Mouse (Mus musculus) limb, embryonic 13.5 days (tissue): ENCODE data around the gene Mindy1. TPM values are rescaled to one million over a fixed set of nuclear protein-coding genes. Genes with fewer than 3 reads are reported as not detected.

Experiments
- ATAC-seq: fragments of 200-750 bp; cut with Nextera tagmentation; 2 replicates; pipeline ENCODE4 v1.8.0; 2017; ENCODE audit warnings: low read depth, moderate number of reproducible peaks, moderate TSS enrichment; ENCODE audit not compliant: low FRiP score
- H3K27ac ChIP-seq: fragments of 300-500 bp; sonication (generic); 2 replicates; pipeline ENCODE4 v1.5.1; 2015; ENCODE audit warnings: inconsistent platforms, mild to moderate bottlenecking, moderate library complexity
- H3K27me3 ChIP-seq: fragments of 300-500 bp; sonication (generic); 2 replicates; pipeline ENCODE4 v1.6.1; 2015; ENCODE audit warnings: mild to moderate bottlenecking, inconsistent platforms
- H3K36me3 ChIP-seq: fragments of 300-500 bp; sonication (generic); 2 replicates; pipeline ENCODE4 v1.6.1; 2015; ENCODE audit warnings: inconsistent platforms, mild to moderate bottlenecking, moderate library complexity
- H3K4me1 ChIP-seq: fragments of 300-500 bp; sonication (generic); 2 replicates; pipeline ENCODE4 v1.6.1; 2015; ENCODE audit warnings: inconsistent platforms
- H3K4me2 ChIP-seq: fragments of 300-500 bp; sonication (generic); replicated peaks from 2 replicates; pipeline ENCODE4 v1.6.1; 2015; ENCODE audit warnings: inconsistent platforms, mild to moderate bottlenecking, moderate library complexity
- H3K4me3 ChIP-seq: fragments of 300-500 bp; sonication (generic); 2 replicates; pipeline ENCODE4 v1.5.1; 2015; ENCODE audit warnings: moderate library complexity, mild to moderate bottlenecking, inconsistent platforms
- H3K9ac ChIP-seq: fragments of 300-500 bp; sonication (generic); 2 replicates; pipeline ENCODE4 v1.6.1; 2015; ENCODE audit warnings: mild to moderate bottlenecking, inconsistent platforms
- H3K9me3 ChIP-seq: fragments of 300-500 bp; sonication (generic); 2 replicates; pipeline ENCODE4 v1.6.1; 2016; ENCODE audit warnings: inconsistent platforms
- WGBS: fragments of 180-500 bp; shearing (Covaris S2); methylation state at CpG from one replicate; pipeline ENCODE4 v1.1.7; 2015; 5-methylcytosine and 5-hydroxymethylcytosine counted together
- polyA plus RNA-seq: library from polyadenylated mRNA; unstranded; fragments of >200 nt; fragmentation: Nextera tagmentation; extraction: Ambion mirVana; gene quantifications from 2 replicates; pipeline ENCODE4 v1.2.1, GENCODE M21; 2015

The Mindy1 gene
- polyA plus RNA-seq, 1 experiment from 2014 or later, result 41.2 TPM

- WGBS, result 88% methylated on average over 12 of the region's 12 CpGs
- Histone ChIP-seq H3K27ac (no peak overlapping the region), H3K9me3 (no peaks in the 10 kb centered on the region), H3K27me3 (no peaks in the 10 kb centered on the region), H3K4me2 (no peak overlapping the region), H3K4me3 (no peak overlapping the region), H3K36me3 (peaks cover 46% of the 10 kb centered on the region), H3K4me1 (no peaks in the 10 kb centered on the region), H3K9ac (no peak overlapping the region)
- ATAC-seq, result no peak
These were observed 10.3 kb upstream of the Mindy1 start for GRCm38 (mm10) chr3:95270766-95271364.

GRCm38 (mm10) chr3:95273471-95273870 is 7.7 kb upstream of the Mindy1 start:
- Histone ChIP-seq H3K4me3 (no peak overlapping the region), H3K27me3 (no peaks in the 10 kb centered on the region), H3K27ac (no peak overlapping the region), H3K4me2 (no peak overlapping the region), H3K9me3 (no peaks in the 10 kb centered on the region), H3K9ac (no peak overlapping the region), H3K36me3 (peaks cover 21% of the 10 kb centered on the region), H3K4me1 (no peaks in the 10 kb centered on the region)
- 94% methylated on average over 5 of the region's 5 CpGs for WGBS
- no peak for ATAC-seq

- Histone ChIP-seq H3K9me3 (no peaks in the 10 kb centered on the region), H3K27ac (no peak overlapping the region)
These were observed 6.7 kb upstream of the Mindy1 start for GRCm38 (mm10) chr3:95274453-95274852.

GRCm38 (mm10) chr3:95275161-95275560 is 6.0 kb upstream of the Mindy1 start:
- H3K36me3 ChIP-seq, result peaks cover 9% of the 10 kb centered on the region
- H3K9me3 ChIP-seq, result no peaks in the 10 kb centered on the region
- WGBS, result 74% methylated on average over 6 of the region's 6 CpGs
- no peak for ATAC-seq
- H3K4me1 ChIP-seq, result peaks cover 6% of the 10 kb centered on the region; the same call in 1 of the 2 replicates
- H3K27ac ChIP-seq, result no peak overlapping the region
- H3K27me3 ChIP-seq, result no peaks in the 10 kb centered on the region
- no peak overlapping the region for H3K4me3 ChIP-seq
- no peak overlapping the region for H3K9ac ChIP-seq
- no peak overlapping the region for H3K4me2 ChIP-seq

More at GRCm38 (mm10) chr3:95274453-95274852, 6.7 kb upstream of the Mindy1 start:
- Histone ChIP-seq H3K4me1 (0 out of 2 replicates have a peak, but pooled peaks cover under 1% of the 10 kb centered on the region), H3K4me3 (no peak overlapping the region), H3K27me3 (no peaks in the 10 kb centered on the region), H3K36me3 (peaks cover 12% of the 10 kb centered on the region), H3K9ac (no peak overlapping the region), H3K4me2 (no peak overlapping the region)
- no peak for ATAC-seq
- 93% methylated on average over 4 of the region's 4 CpGs for WGBS

GRCm38 (mm10) chr3:95276428-95276934 is 4.7 kb upstream of the Mindy1 start:
- H3K27me3 ChIP-seq, result no peaks in the 10 kb centered on the region
- H3K9ac ChIP-seq, result no peak overlapping the region
- no peak for ATAC-seq
- H3K9me3 ChIP-seq, result no peaks in the 10 kb centered on the region
- WGBS, result 65% methylated on average over 5 of the region's 5 CpGs
- peaks cover 11% of the 10 kb centered on the region; the same call in 1 of the 2 replicates for H3K4me1 ChIP-seq
- no peak overlapping the region for H3K4me2 ChIP-seq
- no peak overlapping the region for H3K27ac ChIP-seq
- no peak overlapping the region for H3K4me3 ChIP-seq
- H3K36me3 ChIP-seq, result peaks cover 9% of the 10 kb centered on the region

GRCm38 (mm10) chr3:95277149-95277551 is 4.0 kb upstream of the Mindy1 start:
- 94% methylated on average over 1 of the region's 1 CpGs for WGBS
- Histone ChIP-seq H3K36me3 (peaks cover 6% of the 10 kb centered on the region), H3K27ac (no peak overlapping the region), H3K27me3 (no peaks in the 10 kb centered on the region), H3K4me1 (peaks cover 11% of the 10 kb centered on the region; the same call in 1 of the 2 replicates), H3K9me3 (no peaks in the 10 kb centered on the region), H3K4me2 (no peak overlapping the region), H3K9ac (no peak overlapping the region), H3K4me3 (no peak overlapping the region)
- no peak for ATAC-seq

GRCm38 (mm10) chr3:95280747-95281146 is 398 bp upstream of the Mindy1 start:
- Histone ChIP-seq H3K9me3 (no peaks in the 10 kb centered on the region), H3K27ac (peak overlapping the region; percentile 89), H3K27me3 (no peaks in the 10 kb centered on the region), H3K4me1 (peaks cover 35% of the 10 kb centered on the region), H3K36me3 (no peaks in the 10 kb centered on the region), H3K9ac (peak overlapping the region; percentile 84), H3K4me3 (peak overlapping the region; percentile 77), H3K4me2 (peak overlapping the region; percentile 80)
- ATAC-seq, result no peak
- 15% methylated on average over 8 of the region's 8 CpGs for WGBS

- Histone ChIP-seq H3K36me3 (peaks cover 6% of the 10 kb centered on the region), H3K9ac (peak overlapping the region; percentile 90), H3K27me3 (no peaks in the 10 kb centered on the region), H3K27ac (peak overlapping the region; percentile 92), H3K4me2 (peak overlapping the region; percentile 80), H3K4me1 (peaks cover 35% of the 10 kb centered on the region), H3K4me3 (peak overlapping the region; percentile 77), H3K9me3 (no peaks in the 10 kb centered on the region)
- WGBS, result under 1% methylated on average over 11 of the region's 11 CpGs
- ATAC-seq, result no peak
These were observed 1.3 kb downstream of the Mindy1 start for GRCm38 (mm10) chr3:95282381-95282864.

- peaks cover 12% of the 10 kb centered on the region for H3K36me3 ChIP-seq
- under 1% methylated on average over 51 of the region's 51 CpGs for WGBS
- H3K9ac ChIP-seq, result peak overlapping the region; percentile 90
- peaks cover 35% of the 10 kb centered on the region for H3K4me1 ChIP-seq
- ATAC-seq, result peak; percentile 64
- peak overlapping the region; percentile 80 for H3K4me2 ChIP-seq
- H3K4me3 ChIP-seq, result peak overlapping the region; percentile 77
- no peaks in the 10 kb centered on the region for H3K9me3 ChIP-seq
- H3K27me3 ChIP-seq, result no peaks in the 10 kb centered on the region
- H3K27ac ChIP-seq, result peak overlapping the region; percentile 92
These were observed 1.9 kb downstream of the Mindy1 start for GRCm38 (mm10) chr3:95282865-95283588.

- Histone ChIP-seq H3K4me2 (peak overlapping the region; percentile 80), H3K27me3 (no peaks in the 10 kb centered on the region), H3K4me3 (peak overlapping the region; percentile 77), H3K27ac (peak overlapping the region; percentile 92), H3K9ac (peak overlapping the region; percentile 90), H3K36me3 (peaks cover 17% of the 10 kb centered on the region), H3K4me1 (peaks cover 35% of the 10 kb centered on the region), H3K9me3 (no peaks in the 10 kb centered on the region)
- no peak for ATAC-seq
- 0% methylated on average over 7 of the region's 7 CpGs for WGBS
These were observed 2.4 kb downstream of the Mindy1 start for GRCm38 (mm10) chr3:95283589-95283941.

GRCm38 (mm10) chr3:95284062-95284461 is 2.9 kb downstream of the Mindy1 start:
- Histone ChIP-seq H3K4me2 (peak overlapping the region; percentile 80), H3K27me3 (no peaks in the 10 kb centered on the region), H3K4me3 (peak overlapping the region; percentile 77), H3K27ac (peak overlapping the region; percentile 92; the same call in 1 of the 2 replicates), H3K9ac (peak overlapping the region; percentile 90), H3K4me1 (peaks cover 35% of the 10 kb centered on the region), H3K36me3 (peaks cover 21% of the 10 kb centered on the region), H3K9me3 (no peaks in the 10 kb centered on the region)
- no peak for ATAC-seq
- WGBS, result 15% methylated on average over 1 of the region's 1 CpGs
